Mouse (Mus musculus): ENCODE measurements around the gene Acp6.
"Not testable (repeated sequence)": the region's sequence is repeated elsewhere in the genome, so short reads cannot be mapped to it uniquely, and the experiment has no call there.

The Acp6 gene

DNA sequence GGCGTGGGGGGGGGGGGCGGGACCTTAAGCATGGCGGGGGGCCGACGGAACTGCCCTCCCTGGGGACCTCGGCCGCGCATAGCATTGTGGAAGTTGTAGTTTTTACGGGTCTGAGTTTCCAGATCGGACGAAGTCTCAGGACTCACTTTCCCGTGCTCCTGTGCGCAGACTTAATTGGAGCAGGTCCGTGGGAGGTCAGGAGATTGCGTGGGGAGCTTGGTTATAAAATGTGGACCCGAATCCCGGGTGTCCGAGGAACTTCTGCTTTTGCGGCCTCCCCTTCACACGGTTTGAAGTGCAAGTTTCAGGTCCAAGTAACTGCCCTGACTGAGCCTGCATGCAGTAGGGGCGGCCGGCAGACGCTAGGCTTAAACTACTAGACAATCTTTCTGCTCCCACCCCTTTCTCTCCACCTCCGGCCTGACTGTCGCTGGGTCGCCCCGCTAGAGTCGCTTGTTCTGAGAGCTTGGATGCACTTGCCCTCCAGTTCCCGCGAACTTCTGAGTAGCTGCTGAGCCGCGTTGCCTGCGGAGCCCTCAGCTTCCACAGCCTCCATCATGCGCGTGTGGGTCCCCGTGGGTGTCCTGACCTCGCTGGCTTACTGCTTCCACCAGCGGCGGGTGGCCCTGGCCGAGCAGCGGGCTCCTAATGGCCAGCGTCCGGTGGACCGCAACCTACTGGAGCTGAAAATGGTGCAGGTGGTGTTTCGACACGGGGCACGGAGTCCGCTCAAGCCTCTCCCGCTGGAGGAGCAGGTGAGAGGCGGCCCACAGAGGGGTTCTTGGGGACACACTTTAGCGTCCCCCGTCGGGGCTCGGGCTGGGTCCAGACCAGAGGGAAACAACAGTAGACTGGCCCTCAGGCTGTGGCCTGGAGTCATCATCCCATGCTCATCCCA lies at the start of gene Acp6:
Gene Acp6, plus strand, starts transcription at position 167 of the 898 bp plus-strand sequence.
- peak; percentile 78 to 84 for DNase-seq (ENCODE audit: low spot score in 2 of 2)

DNA sequence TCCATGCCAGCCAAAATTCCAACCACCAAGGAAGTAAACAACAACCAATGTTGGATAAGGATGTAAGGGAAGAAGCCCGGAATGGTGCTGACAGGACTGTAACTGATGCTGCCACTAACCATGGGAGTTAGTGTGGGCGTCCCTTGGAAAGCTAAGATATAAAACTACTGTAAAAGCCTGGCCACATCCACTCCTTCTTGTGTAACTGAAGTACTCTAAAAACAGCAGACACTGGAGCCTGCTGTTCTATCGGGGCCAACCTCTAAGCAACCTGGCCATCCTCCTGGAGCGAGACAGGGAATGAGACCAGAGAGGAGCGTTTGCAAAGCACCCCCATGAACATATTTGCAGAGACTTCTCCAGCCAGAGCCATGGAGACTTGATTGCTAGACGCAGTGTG lies 41.1 kb upstream of the Acp6 start:
- DNase-seq (ENCODE audit: low spot score in 2 of 2) = no peak

DNA sequence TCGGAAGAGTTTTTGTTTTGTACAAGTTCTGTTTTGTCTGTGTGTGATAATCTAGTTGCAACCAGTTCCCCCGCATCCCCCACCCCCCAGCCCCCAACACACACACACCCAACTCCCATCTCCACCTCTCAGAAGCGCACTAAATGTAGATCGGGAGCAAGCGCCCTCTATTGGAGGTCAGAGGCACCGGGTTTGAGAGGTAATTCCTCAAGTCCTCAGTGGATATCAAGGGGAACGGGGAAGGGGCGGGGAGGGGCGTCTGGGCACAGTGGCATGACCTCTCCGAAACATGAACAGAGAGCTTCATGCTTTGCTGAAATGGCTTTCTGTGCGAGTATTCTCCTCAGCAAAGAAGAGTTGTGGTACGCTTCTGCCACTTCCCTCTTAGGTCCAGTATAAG lies 40.3 kb upstream of the Acp6 start:
- DNase-seq (ENCODE audit: low spot score in 2 of 2) = no peak

DNA sequence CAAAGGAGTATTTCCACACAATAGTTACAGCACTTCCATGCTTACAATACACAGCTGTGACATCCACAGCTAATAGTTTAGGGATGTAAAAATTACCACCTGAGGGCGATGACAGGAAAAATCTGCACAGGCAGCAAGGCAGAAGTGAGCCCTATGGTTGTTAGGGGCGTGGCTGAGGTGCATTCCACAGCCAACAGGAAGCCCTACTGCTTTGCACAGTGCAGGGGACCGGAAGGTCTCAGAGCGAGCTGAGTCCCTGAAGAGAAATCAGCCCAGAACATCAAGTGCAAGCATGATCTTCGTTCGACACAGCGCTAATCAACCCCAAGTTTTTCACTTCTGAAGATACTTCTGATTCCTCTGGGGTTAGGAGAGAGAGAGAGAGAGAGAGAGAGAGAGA lies 34.4 kb upstream of the Acp6 start:
- DNase-seq (ENCODE audit: low spot score in 2 of 2) = peak; percentile 7 to 48

DNA sequence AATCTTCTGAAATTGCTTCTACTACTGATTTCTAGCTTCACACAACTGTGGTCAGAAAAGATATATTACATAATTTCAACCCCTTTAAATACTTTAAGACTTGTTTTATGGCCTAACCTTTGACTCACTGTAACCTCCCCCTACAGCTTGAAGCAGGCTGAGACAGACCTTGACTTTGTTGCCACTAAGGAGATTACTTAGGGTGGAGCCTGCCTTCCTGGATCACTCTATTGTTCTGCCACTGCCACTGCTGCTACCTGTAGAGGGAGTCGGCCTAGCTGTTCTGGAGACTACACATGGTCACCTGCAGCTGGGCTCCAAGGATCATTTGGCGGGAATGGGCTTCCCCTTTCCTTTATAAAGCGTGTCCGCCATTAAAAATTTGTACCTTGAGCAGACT lies 29.2 kb upstream of the Acp6 start:
- no peak for DNase-seq (ENCODE audit: low spot score in 2 of 2)

DNA sequence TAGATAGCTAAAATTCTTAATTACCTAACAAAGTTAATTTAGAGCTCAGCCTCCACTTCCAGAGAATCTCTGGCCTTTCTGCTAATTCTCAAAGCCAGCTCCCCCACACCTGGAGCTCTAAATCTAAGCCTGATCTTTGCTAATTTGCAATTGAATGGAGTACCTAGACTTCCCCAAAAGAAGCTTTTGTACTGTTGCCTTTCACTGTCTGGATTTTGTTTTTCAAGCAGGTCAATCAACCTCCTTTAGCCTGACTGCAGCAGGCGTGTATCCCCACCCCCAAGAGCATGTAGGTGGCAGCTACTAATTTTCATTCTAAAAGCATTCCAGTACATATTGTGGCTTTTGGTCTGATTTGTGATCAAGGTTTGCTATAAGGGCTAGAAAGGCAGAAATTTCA lies 20.9 kb upstream of the Acp6 start:
- not testable (repeated sequence) for DNase-seq (ENCODE audit: low spot score in 2 of 2)

DNA sequence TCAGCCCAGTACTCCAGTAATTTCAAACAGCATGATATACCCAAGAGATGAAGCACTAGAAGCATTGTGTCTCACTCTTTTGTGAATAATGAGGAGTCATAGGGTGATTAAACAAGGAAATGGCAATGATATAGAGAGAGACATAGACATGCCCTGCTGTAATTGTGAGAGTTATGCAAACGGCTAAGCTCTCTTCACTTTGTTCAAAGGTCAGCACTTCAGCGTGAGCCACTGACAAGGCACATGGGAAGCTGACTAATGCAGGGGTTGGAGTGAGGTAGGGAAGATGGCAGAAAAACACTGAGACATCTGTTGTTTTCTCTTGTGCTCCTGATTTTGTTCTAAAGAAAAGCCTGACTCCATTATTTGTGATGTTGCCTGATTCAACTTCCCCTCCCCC lies 7.5 kb upstream of the Acp6 start:
- no peak for DNase-seq (ENCODE audit: low spot score in 2 of 2)

DNA sequence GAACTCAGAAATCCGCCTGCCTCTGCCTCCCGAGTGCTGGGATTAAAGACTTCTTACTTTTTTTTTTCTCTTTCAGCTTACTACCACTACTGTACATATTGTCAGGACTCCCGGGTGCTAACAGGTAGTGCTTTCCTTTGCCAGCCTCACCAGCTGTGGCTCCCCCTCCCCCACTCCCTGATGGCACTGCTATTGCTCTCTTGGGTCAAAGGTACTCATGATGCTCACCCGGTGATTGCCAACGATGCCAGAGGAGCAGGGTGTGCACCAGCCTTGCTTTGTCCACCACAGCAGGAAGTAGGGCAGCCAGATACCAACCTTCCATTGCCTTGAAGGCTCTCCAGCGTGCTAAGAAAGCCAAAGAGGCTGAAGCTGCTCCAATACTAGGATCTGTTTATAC lies 2.1 kb upstream of the Acp6 start:
- no peak for DNase-seq (ENCODE audit: low spot score in 2 of 2)

DNA sequence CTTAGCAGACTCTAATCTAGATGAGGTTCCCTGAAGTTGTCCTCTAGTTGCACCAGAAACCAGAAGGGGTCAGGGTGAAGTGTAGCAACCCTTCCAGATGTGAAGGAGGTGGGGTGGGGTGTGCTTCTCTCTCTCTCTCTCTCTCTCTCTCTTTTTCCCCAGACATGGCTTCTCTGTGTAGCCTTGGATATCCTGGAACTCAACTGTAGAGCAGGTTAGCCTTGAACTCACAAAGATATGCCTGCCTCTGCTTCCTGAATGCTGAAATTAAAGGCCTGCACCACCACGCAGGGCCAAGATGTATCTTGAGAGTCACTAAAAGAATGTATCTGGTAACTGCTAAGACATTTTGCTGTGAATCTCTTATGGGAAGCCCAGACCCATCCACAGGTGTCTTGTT lies 1.3 kb upstream of the Acp6 start:
- no peak for DNase-seq (ENCODE audit: low spot score in 2 of 2)

DNA sequence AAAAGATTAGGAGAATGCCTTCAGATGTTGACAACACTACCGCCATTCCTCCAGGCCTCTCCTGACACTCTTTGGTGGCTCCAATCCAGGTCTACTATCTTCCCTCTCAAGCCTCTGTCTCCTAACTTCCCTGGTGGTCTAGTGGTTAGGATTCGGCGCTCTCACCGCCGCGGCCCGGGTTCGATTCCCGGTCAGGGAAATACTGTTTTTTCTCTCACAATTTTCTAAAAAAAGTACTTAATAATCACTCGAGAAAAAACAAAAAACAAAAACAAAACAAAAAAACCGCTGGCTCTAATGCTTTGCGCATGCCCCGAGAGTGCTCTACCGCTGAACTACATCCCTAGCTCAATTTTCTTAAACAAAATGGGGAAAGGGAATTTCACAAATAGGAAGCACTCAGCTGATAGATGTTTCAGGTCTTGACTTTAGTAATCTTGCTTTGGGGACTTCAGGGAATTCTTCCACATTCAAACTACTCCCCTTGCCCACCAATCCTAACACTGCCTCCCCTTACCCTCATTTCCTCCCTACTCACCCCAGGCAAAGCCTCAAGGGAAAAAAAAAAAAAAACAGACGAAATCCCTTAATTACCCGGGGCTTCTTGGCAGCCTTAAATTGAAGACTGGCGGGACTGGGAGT lies 498 bp upstream of the Acp6 start:
- peak; percentile 52 to 64 for DNase-seq (ENCODE audit: low spot score in 2 of 2)

DNA sequence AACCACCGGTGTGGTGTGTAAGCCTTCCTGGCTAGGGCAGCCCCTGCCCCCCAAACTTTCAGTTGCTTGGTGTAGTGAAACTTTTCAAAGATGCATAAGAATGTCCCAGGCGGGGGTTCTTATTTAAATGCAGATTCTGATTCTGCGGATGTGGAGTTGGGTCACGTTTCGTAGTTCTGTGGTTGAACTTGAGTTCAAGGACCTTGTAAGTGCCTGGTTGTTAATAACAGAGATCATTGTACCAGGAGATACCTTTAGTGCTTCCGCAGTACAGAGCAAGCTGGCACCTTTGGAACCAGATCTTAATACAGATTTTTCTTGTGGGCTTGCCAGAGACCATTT lies 903 bp downstream of the Acp6 start:
- DNase-seq (ENCODE audit: low spot score in 2 of 2) = peak in 1 of 2 experiments; percentile 9

DNA sequence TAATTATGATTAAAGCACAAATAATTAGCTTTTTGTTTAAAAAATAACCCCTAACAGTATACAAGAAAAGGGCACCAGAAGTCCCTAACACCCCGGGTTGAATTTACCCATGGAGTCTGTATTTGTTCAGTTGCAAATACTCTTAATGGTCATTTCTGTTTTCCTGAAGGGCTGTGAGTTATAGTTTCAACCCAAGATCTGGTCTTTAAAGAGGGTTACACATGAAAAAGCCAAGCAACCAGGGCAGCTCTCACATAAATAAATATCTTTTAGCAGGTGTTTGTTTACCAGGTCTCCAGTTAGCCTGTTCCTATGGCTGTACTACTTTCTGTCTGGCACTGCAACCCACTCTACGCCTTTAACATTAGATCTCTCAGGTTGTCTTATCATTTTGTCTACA lies 1.4 kb downstream of the Acp6 start:
- DNase-seq (ENCODE audit: low spot score in 2 of 2) = no peak

DNA sequence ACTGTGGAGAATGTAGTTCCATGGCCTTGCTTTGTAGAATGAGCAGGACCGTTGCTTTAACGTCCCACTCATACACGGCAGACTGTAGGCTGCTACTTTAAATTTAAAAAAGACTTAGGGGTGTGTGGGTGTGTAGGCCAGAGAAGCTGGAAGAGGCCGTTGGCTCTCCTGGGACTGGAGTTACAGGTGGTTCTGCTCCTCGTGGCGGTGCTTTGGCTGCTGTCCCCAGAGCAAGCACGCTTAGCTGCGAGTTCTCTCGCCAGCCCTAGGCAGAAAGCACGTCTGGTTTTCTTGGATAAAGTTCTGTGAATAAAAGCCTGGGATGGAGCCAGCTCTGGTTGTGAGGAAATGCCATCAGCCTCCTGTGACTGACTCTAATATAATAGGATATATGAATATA lies 2.3 kb downstream of the Acp6 start:
- DNase-seq (ENCODE audit: low spot score in 2 of 2) = no peak

DNA sequence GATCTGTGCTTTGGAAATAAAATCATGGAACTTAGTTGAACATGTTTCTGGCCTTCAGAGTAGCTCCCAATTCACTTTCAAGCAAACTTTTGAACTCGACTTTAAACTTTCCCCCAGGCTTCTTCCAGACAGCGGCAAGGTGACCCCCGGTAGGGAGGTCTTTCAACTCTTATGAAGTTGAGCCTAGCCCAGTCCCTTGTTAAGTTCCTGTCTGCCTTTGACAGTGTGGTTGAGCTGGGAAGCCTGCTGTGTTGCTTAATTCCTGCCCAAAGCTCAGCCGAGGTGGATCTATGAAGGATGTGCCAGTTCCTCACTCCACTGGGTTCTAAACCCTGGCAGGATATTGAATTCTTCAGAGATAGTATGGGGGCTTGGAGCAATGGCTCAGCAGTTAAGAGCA lies 3.2 kb downstream of the Acp6 start:
- DNase-seq (ENCODE audit: low spot score in 2 of 2) = no peak

DNA sequence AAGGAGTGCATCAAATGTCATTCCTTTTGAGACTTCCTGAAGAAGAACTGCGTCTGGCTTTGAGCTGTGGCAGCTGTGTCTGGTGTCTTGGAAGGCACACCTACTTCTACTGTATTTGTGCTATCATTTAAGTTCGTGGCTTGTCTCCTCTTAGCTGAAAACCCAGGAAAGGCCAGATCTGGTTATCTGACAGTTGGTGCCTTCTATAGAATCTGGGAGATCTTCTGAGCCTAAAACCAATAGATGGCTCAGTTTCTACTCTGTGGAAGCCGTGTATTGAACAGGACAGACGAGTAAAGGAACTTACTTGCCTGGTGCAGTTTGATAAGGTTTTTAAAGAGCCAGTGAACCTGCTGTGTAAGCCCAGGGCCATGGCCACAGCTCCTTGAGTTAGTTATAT lies 5.9 kb downstream of the Acp6 start:
- DNase-seq (ENCODE audit: low spot score in 2 of 2) = no peak

DNA sequence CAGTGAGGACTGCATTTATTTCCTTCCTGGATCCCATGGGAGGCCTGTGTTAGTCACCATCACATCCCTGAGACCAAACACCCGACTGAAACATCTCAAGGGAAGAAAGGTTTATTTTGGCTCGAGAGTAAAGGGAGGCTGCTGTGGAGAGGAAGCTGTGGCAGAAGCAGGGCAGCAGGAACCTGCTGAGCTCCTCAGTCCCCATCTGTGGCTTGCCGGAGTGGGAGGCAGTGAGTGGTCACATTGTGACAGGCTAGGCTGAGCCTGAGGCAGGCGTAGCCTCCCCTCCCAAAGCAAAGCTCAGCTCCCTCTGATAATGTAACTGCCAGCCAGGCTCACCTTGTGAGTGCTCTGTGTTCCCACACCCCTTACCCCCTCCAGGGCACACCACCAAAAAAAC lies 8.5 kb downstream of the Acp6 start:
- no peak for DNase-seq (ENCODE audit: low spot score in 2 of 2)

DNA sequence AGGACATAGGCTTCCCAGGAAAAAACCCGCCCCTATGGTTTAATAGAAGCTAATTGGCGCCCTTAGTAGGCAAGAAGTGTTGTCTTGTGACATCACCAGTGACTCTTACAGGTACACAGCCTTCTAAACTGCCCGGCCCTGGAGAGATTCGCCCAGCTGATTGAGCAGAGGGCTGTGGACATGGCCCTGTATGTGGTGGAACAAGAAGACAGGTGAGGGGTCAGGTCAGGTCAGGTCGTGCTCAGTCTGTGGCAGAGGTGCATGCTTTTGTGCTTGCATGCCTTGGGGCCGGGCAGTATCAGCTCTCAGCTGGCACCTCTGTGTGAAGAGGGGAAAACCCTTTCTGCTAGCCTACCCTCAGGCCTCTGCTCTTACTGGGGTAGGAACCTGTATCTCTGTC lies 13.0 kb downstream of the Acp6 start:
- no peak for DNase-seq (ENCODE audit: low spot score in 2 of 2)

DNA sequence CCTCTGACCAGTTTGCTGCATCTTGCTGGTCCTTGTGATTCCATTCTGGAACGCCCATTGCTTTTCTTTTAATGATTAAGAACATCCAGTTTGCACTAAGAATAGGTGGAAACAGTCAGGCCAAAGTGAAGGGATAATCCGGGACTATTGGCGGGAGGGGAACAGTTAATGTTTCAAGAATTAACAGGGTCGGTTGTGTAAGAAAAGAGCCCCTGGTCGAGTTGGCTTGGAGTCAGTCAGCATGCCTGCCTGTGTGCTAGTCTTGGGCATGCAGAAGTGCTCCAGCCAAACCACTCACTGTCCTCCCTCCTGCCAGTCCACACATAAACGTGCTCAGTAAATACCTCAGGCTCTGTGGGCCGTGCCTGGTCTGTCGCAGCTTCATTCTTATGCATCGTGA lies 13.7 kb downstream of the Acp6 start:
- DNase-seq (ENCODE audit: low spot score in 2 of 2) = no peak

DNA sequence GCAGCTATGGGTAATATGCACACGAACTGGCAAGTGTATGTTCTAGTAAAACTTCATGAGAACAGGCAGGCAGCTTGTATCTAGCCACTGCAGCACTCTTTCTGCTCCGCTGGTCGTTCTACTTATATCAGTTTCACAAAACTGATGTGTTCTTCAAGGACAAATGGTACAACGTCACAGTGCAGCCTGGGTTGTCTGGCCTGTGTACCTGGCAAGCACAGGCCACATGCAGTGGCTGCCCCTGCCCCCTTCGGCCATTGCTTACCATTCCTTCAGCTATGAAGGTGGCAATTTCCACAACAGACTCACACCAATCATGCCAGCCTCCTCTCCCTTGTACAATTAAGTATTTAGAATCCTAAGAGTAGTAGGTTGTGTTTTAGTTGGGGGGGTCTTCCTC lies 14.1 kb downstream of the Acp6 start:
- DNase-seq (ENCODE audit: low spot score in 2 of 2) = no peak

DNA sequence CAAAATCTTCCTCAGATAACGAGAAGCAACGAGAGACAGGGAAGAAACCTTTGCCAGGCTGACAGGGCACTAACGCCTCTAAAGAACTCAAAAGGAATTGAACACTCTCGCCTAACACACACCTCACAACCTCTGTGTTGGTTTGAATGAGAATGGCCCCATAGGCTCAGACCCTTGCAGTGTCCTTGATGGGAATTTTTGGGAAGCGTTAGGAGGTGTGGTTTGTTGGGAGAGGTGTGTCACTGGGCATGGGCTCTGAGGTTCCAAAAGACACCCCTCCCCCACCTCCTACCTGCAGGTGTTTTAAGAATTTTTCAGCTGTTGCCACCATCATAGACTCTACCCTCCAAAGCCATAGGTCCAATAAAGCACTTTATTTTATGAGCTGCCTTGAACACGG lies 20.3 kb downstream of the Acp6 start:
- DNase-seq (ENCODE audit: low spot score in 2 of 2) = no peak

DNA sequence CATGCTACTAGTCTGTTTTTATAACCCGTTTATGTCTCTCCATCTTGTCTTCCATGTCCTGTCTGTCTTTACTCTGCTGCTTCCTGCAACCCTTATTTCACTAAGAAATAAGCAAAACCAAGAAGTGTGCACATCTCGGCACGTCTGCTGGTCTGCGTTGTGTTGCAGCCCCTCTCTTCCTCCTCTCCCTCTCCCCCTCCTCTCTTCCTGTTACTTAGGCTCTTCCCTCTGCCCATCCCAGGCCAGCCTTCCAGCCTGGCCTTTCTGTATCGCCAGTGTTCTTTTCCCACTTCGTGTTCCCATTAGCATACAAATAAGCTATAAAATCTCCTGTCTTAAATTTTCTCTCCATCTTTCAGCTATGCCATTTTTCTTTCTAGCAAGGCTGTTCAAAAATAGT lies 21.9 kb downstream of the Acp6 start:
- DNase-seq (ENCODE audit: low spot score in 2 of 2) = no peak

DNA sequence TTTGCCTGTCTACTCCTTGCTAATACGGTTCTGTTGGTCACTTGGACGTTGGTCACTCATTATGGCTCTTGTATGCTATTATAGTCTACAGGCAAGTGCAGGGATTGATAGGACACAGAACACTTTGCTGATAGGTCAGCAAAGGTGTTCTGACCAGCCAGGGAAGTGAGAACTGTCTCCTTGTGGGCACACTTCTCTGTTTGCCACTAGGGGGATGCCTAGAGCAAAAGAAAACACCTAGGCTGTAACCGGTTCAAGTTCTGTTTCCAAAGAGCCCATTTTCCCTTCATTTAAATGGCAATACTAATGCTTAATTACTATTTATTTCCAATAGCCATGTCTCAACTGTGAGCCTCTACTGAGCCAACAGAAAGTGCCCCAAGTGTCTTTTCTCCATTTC lies 25.2 kb downstream of the Acp6 start:
- no peak for DNase-seq (ENCODE audit: low spot score in 2 of 2)

DNA sequence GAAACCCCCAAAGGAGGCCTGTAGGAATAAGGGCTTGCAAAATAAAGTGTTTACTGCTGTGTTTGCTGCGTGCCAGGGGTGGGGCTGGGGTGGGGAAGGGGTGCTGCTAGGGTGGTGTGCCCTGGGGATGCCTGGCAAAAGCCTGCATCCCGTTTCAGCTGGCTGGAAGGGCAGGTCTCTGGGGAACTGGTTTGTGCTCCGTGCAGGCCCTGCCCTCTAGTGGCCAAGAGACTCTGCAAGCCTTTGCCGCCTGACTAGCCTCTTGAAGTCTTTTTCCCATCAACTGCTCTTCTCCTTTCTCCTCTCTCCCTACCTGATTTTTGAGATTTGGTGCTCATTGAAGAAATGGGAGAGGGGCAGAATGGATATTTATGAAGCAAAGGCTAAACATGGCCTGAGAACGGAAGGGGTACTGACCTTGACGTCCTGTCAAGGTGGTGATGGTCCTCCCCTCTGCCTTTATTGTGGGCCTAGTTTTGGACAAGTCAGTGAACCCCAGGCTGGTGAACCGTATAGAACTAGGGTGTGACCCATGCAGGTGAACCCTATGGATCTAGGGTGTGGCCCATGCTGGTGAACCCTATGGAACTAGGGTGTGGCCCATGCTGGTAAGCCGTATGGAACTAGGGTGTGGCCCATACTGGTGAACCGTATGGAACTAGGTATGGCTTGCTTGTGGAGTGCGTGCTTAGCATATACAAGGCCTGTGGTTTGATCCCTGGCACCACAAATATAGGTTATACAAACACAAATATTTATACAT lies 26.7 kb downstream of the Acp6 start:
- DNase-seq (ENCODE audit: low spot score in 2 of 2) = peak in 1 of 2 experiments; percentile 34

Data from natural killer cell, adult 2 months (primary cell).